Mouse (Mus musculus): ENCODE data around the gene Ebp. TPM values are rescaled to one million over a fixed set of nuclear protein-coding genes. Genes with fewer than 3 reads are reported as not detected.

Ebp gene
- polyA plus RNA-seq, 1 experiment from 2014 or later = 28.5 TPM

- Histone ChIP-seq H3K9me3 (replicated peaks; ENCODE audit: control insufficient read depth, low read length) (no peaks in the 10 kb centered on the region), H3K9ac (ENCODE audit: low read length) (no peak overlapping the region), H3K4me2 (ENCODE audit: low read length) (no peak overlapping the region), H3K27me3 (replicated peaks; ENCODE audit: control insufficient read depth, insufficient read depth, low read length) (no peaks in the 10 kb centered on the region), H3K36me3 (ENCODE audit: control insufficient read depth, insufficient read depth, low read length) (peaks cover 51% of the 10 kb centered on the region), H3K4me3 (ENCODE audit: low read depth, low read length) (no peak overlapping the region), H3K4me1 (ENCODE audit: control insufficient read depth, insufficient read depth, low read length) (peaks cover 3% of the 10 kb centered on the region), H3K27ac (ENCODE audit: low read depth, low read length) (no peak overlapping the region)
- 96% methylated on average over 2 of the region's 2 CpGs for WGBS
- DNase-seq (ENCODE audit: low spot score) (no peak), ATAC-seq (no peak)
Observed at GRCm38 (mm10) chrX:8140446-8140845, 52.9 kb downstream of the Ebp start.

- 54% methylated on average over 1 of the region's 1 CpGs for WGBS
- Histone ChIP-seq H3K36me3 (ENCODE audit: control insufficient read depth, insufficient read depth, low read length) (peaks cover 51% of the 10 kb centered on the region), H3K9me3 (replicated peaks; ENCODE audit: control insufficient read depth, low read length) (no peaks in the 10 kb centered on the region), H3K4me3 (ENCODE audit: low read depth, low read length) (no peak overlapping the region), H3K27me3 (replicated peaks; ENCODE audit: control insufficient read depth, insufficient read depth, low read length) (no peaks in the 10 kb centered on the region), H3K27ac (ENCODE audit: low read depth, low read length) (no peak overlapping the region), H3K4me1 (ENCODE audit: control insufficient read depth, insufficient read depth, low read length) (peaks cover 3% of the 10 kb centered on the region), H3K4me2 (ENCODE audit: low read length) (no peak overlapping the region), H3K9ac (ENCODE audit: low read length) (no peak overlapping the region)
- DNase-seq (ENCODE audit: low spot score) = no peak
- no peak for ATAC-seq
Observed at GRCm38 (mm10) chrX:8139480-8139879, 53.8 kb downstream of the Ebp start.

- peaks cover 21% of the 10 kb centered on the region for H3K36me3 ChIP-seq (ENCODE audit: control insufficient read depth, insufficient read depth, low read length)
- no peaks in the 10 kb centered on the region for H3K9me3 ChIP-seq (replicated peaks; ENCODE audit: control insufficient read depth, low read length)
- H3K9ac ChIP-seq (ENCODE audit: low read length) = no peak overlapping the region
- no peak overlapping the region for H3K4me2 ChIP-seq (ENCODE audit: low read length)
- H3K4me3 ChIP-seq (ENCODE audit: low read depth, low read length) = no peak overlapping the region
- H3K27ac ChIP-seq (ENCODE audit: low read depth, low read length) = no peak overlapping the region
- H3K27me3 ChIP-seq (replicated peaks; ENCODE audit: control insufficient read depth, insufficient read depth, low read length) = no peaks in the 10 kb centered on the region
- DNase-seq (ENCODE audit: low spot score) (no peak), ATAC-seq (no peak)
- 49% methylated on average over 2 of the region's 2 CpGs for WGBS
- no peaks in the 10 kb centered on the region for H3K4me1 ChIP-seq (ENCODE audit: control insufficient read depth, insufficient read depth, low read length)
Observed at GRCm38 (mm10) chrX:8135886-8136285, 57.4 kb downstream of the Ebp start.

Other genes starting within 250 kb of the Ebp start
- 43.3 and 50.4 TPM in 2 replicates for gene Hdac6, start 245.6 kb downstream of the Ebp start, polyA plus RNA-seq (2014; fragmentation: Nextera tagmentation; extraction: Ambion mirVana)
- gene Gata1, start 215.4 kb downstream of the Ebp start, polyA plus RNA-seq (2014; fragmentation: Nextera tagmentation; extraction: Ambion mirVana) = 0.11 and 0.19 TPM in 2 replicates
- gene Glod5, start 175.0 kb downstream of the Ebp start, polyA plus RNA-seq (2014; fragmentation: Nextera tagmentation; extraction: Ambion mirVana) = 0.46 TPM in 1 of 2 replicates, not detected in the other
- gene Suv39h1, start 118.8 kb downstream of the Ebp start, polyA plus RNA-seq (2014; fragmentation: Nextera tagmentation; extraction: Ambion mirVana) = 42.8 and 47.7 TPM in 2 replicates
- gene Was, start 103.0 kb downstream of the Ebp start, polyA plus RNA-seq (2014; fragmentation: Nextera tagmentation; extraction: Ambion mirVana) = 0.15 and 0.33 TPM in 2 replicates
- gene Wdr13, start 60.6 kb downstream of the Ebp start, polyA plus RNA-seq (2014; fragmentation: Nextera tagmentation; extraction: Ambion mirVana) = 35.2 and 43.2 TPM in 2 replicates
- gene Rbm3, start 47.6 kb downstream of the Ebp start, polyA plus RNA-seq (2014; fragmentation: Nextera tagmentation; extraction: Ambion mirVana) = 388 and 477 TPM in 2 replicates
- gene Tbc1d25, start 17.3 kb downstream of the Ebp start, polyA plus RNA-seq (2014; fragmentation: Nextera tagmentation; extraction: Ambion mirVana) = 19.7 and 26.5 TPM in 2 replicates
- 35.4 and 42.0 TPM in 2 replicates for gene Porcn, start 13.0 kb upstream of the Ebp start, polyA plus RNA-seq (2014; fragmentation: Nextera tagmentation; extraction: Ambion mirVana)
- 60.9 and 63.6 TPM in 2 replicates for gene Ftsj1, start 58.9 kb upstream of the Ebp start, polyA plus RNA-seq (2014; fragmentation: Nextera tagmentation; extraction: Ambion mirVana)
- gene Slc38a5, start 77.6 kb upstream of the Ebp start, polyA plus RNA-seq (2014; fragmentation: Nextera tagmentation; extraction: Ambion mirVana) = 42.8 and 48.3 TPM in 2 replicates
- not detected in 2 replicates for gene Ssxb10, start 133.9 kb upstream of the Ebp start, polyA plus RNA-seq (2014; fragmentation: Nextera tagmentation; extraction: Ambion mirVana)
- gene Ssxb9, start 173.5 kb upstream of the Ebp start, polyA plus RNA-seq (2014; fragmentation: Nextera tagmentation; extraction: Ambion mirVana) = not detected in 2 replicates
- not detected in 2 replicates for gene Ssxb1, start 219.8 kb upstream of the Ebp start, polyA plus RNA-seq (2014; fragmentation: Nextera tagmentation; extraction: Ambion mirVana)

Data from forebrain, embryonic 14.5 days (tissue).